Mouse (Mus musculus): ENCODE results near the gene Dscaml1. TPM values are rescaled to one million over a fixed set of nuclear protein-coding genes. Genes with fewer than 3 reads are reported as not detected.

Gene Dscaml1
- total RNA-seq, 1 experiment: 1.3 TPM

DNA sequence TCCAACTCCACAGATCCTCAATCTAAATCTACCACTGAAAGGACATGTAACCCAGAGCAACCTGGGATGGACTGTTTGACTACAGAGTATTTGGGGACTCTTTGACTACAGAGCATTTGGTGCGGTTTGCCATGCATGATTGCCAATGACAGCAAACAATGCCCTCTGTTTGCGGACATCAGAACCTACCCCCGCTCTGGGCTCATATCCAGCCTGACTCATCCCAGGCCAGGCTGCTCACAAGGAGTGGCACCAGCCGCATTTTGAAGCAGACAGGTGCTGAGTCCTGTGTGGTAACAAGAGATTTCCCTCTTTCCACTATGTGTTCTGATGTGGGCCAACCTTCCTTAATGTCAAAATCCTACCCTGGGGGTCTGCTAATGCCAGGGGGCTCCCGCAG lies 171.7 kb downstream of the Dscaml1 start:
- in situ Hi-C loops (cut with MboI; ENCODE audit: low sequenced_read_pairs in 2 of 2, unreplicated experiment in 2 of 2): no loop called here
- no peaks in the 10 kb centered on the region; a peak in 1 of 4 replicates for H3K4me1 ChIP-seq (ENCODE audit: control insufficient read depth in 2 of 2, insufficient read depth in 2 of 2, low read length in 2 of 2, poor library complexity in 1 of 2)
- no peak overlapping the region for H3K4me3 ChIP-seq (ENCODE audit: insufficient read depth in 1 of 2, low read depth in 1 of 2, low read length in 2 of 2, poor library complexity in 1 of 2, severe bottlenecking in 1 of 2)
- H3K36me3 ChIP-seq (ENCODE audit: control insufficient read depth, insufficient read depth, low read length, poor library complexity, severe bottlenecking): no peaks in the 10 kb centered on the region
- no peak overlapping the region for H3K27ac ChIP-seq (ENCODE audit: insufficient read depth, low read depth, low read length, poor library complexity, severe bottlenecking)
- no peak for TF ChIP-seq CHD2 (IDR thresholded peaks at IDR 0.05; ENCODE audit: low read depth, low read length)
- DNase-seq (ENCODE audit: low read depth, low spot score): no peak
- no peaks in the 10 kb centered on the region for H3K9me3 ChIP-seq (ENCODE audit: control insufficient read depth, insufficient read depth, low read depth, low read length)
- H3K9ac ChIP-seq (ENCODE audit: insufficient read depth, low read depth, low read length, poor library complexity, severe bottlenecking): no peak overlapping the region

DNA sequence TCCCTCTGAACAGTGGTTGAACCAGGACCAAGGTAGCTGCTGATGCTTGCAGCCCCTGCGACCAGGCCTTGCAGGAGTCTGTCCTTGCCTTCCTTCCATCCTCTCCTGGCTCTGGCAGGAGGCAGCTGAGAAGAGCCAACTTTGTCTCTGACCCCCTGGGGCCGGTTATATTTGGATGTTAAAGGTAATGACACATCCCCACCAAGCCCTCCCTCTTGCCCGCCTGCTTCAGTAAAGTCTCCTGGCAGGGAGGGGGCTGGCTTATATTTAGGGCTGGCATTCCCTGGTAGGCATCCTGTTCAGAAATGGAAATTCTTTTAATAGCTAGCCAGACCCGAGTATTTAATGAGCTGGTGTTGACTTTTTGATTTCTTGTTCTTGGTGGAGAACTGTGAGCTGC lies 172.9 kb downstream of the Dscaml1 start:
- Histone ChIP-seq H3K4me1 (ENCODE audit: control insufficient read depth in 2 of 2, insufficient read depth in 2 of 2, low read length in 2 of 2, poor library complexity in 1 of 2) (no peaks in the 10 kb centered on the region; a peak in 1 of 4 replicates), H3K36me3 (ENCODE audit: control insufficient read depth, insufficient read depth, low read length, poor library complexity, severe bottlenecking) (no peaks in the 10 kb centered on the region), H3K9me3 (ENCODE audit: control insufficient read depth, insufficient read depth, low read depth, low read length) (no peaks in the 10 kb centered on the region), H3K4me3 (ENCODE audit: insufficient read depth in 1 of 2, low read depth in 1 of 2, low read length in 2 of 2, poor library complexity in 1 of 2, severe bottlenecking in 1 of 2) (no peak overlapping the region), H3K9ac (ENCODE audit: insufficient read depth, low read depth, low read length, poor library complexity, severe bottlenecking) (no peak overlapping the region), H3K27ac (ENCODE audit: insufficient read depth, low read depth, low read length, poor library complexity, severe bottlenecking) (no peak overlapping the region)
- TF ChIP-seq MAFK (IDR thresholded peaks at IDR 0.05; ENCODE audit: insufficient read depth, low read depth, low read length) (no peak), ZC3H11A (IDR thresholded peaks at IDR 0.05; ENCODE audit: borderline replicate concordance, low read depth, low read length) (no peak), ZNF384 (IDR thresholded peaks at IDR 0.05; ENCODE audit: low read depth, low read length) (no peak), HCFC1 (IDR thresholded peaks at IDR 0.05; ENCODE audit: borderline replicate concordance, insufficient read depth, low read length) (no peak), CHD2 (IDR thresholded peaks at IDR 0.05; ENCODE audit: low read depth, low read length) (no peak)
- DNase-seq (ENCODE audit: low read depth, low spot score): no peak
- in situ Hi-C loops (cut with MboI; ENCODE audit: low sequenced_read_pairs in 2 of 2, unreplicated experiment in 2 of 2): no loop called here

DNA sequence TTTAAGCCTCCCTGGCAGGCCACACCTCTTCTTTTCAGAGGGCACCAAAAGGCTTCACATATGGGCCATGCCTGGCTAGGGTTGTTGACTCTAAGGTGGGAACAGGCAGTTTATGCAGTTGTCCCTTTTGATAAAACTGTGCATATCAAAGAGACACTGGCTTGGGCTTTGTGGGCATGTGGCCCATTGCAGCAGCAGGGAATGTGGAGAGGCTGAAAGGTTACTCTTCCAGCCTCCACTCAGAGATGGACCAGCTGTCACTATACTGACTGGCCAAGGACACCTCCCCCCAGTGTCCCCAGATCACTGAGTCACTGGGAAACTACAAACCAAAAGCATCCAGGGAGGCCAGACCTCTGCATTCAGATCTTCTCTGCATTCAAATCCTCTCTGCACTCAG lies 180.9 kb downstream of the Dscaml1 start:
- H3K27ac ChIP-seq (ENCODE audit: insufficient read depth, low read depth, low read length, poor library complexity, severe bottlenecking): no peak overlapping the region
- peaks cover 0 to 2% of the 10 kb centered on the region in 2 experiments; a peak in 1 of 4 replicates for H3K4me1 ChIP-seq (ENCODE audit: control insufficient read depth in 2 of 2, insufficient read depth in 2 of 2, low read length in 2 of 2, poor library complexity in 1 of 2)
- DNase-seq (ENCODE audit: low read depth, low spot score): no peak
- in situ Hi-C loops (cut with MboI; ENCODE audit: low sequenced_read_pairs in 2 of 2, unreplicated experiment in 2 of 2): no loop called here
- H3K4me3 ChIP-seq (ENCODE audit: insufficient read depth in 1 of 2, low read depth in 1 of 2, low read length in 2 of 2, poor library complexity in 1 of 2, severe bottlenecking in 1 of 2): no peak overlapping the region
- TF ChIP-seq HCFC1 (IDR thresholded peaks at IDR 0.05; ENCODE audit: borderline replicate concordance, insufficient read depth, low read length) (no peak), ZNF384 (IDR thresholded peaks at IDR 0.05; ENCODE audit: low read depth, low read length) (no peak), CHD2 (IDR thresholded peaks at IDR 0.05; ENCODE audit: low read depth, low read length) (no peak), MAFK (IDR thresholded peaks at IDR 0.05; ENCODE audit: insufficient read depth, low read depth, low read length) (no peak), ZC3H11A (IDR thresholded peaks at IDR 0.05; ENCODE audit: borderline replicate concordance, low read depth, low read length) (no peak)
- H3K9ac ChIP-seq (ENCODE audit: insufficient read depth, low read depth, low read length, poor library complexity, severe bottlenecking): no peak overlapping the region
- H3K36me3 ChIP-seq (ENCODE audit: control insufficient read depth, insufficient read depth, low read length, poor library complexity, severe bottlenecking): no peaks in the 10 kb centered on the region
- H3K9me3 ChIP-seq (ENCODE audit: control insufficient read depth, insufficient read depth, low read depth, low read length): no peaks in the 10 kb centered on the region

DNA sequence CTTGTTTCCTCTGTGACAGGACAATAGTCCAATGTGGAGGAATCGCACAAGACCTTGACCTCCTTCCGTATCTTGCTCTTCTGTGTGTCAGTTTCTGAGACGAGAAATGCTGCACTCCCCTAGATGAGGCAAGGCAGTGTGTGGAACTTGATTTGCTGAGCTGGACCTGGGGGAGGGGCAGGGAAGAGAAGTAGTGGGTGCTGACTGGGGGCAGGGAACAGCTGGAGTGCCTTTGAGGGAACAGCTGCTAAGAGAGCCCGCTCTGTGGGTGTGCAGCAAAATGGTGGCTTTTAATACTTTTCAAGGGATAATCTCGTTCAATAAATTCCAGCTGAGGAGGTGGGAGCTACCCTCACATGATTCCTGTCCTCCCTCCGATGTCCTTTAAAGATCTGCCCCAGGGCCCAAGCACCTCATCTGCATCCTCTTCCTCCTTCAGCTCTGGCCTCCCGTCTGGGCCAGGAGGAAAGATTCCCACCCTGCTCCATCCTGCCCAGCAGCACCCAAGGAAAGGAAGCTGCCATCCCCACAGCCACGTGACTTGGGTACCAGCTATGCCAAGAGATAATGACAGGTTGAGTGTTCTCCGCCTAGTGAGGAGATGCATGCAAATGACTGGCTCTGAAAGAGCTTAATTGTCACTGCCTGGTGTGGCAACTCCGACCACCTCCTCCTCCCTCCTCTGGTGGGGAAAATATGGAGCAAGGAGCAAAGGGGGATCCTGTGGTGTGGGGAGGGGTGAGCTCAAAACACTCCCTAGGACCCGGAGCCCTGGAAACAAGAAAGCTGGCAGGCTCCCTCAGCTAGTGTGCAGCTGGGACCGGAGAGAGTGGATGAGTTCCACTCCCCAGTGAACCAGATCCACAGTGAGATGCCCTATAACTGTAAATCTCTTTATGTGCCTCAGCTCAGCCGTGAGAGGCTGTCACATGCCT lies 181.9 kb downstream of the Dscaml1 start:
- H3K4me3 ChIP-seq (ENCODE audit: insufficient read depth in 1 of 2, low read depth in 1 of 2, low read length in 2 of 2, poor library complexity in 1 of 2, severe bottlenecking in 1 of 2): no peak overlapping the region
- TF ChIP-seq ZNF384 (IDR thresholded peaks at IDR 0.05; ENCODE audit: low read depth, low read length) (no peak), ZC3H11A (IDR thresholded peaks at IDR 0.05; ENCODE audit: borderline replicate concordance, low read depth, low read length) (no peak), CHD2 (IDR thresholded peaks at IDR 0.05; ENCODE audit: low read depth, low read length) (no peak), HCFC1 (IDR thresholded peaks at IDR 0.05; ENCODE audit: borderline replicate concordance, insufficient read depth, low read length) (no peak), MAFK (IDR thresholded peaks at IDR 0.05; ENCODE audit: insufficient read depth, low read depth, low read length) (no peak)
- H3K4me1 ChIP-seq (ENCODE audit: control insufficient read depth in 2 of 2, insufficient read depth in 2 of 2, low read length in 2 of 2, poor library complexity in 1 of 2): peaks cover 0 to 2% of the 10 kb centered on the region in 2 experiments; a peak in 1 of 4 replicates
- no peaks in the 10 kb centered on the region for H3K36me3 ChIP-seq (ENCODE audit: control insufficient read depth, insufficient read depth, low read length, poor library complexity, severe bottlenecking)
- H3K9ac ChIP-seq (ENCODE audit: insufficient read depth, low read depth, low read length, poor library complexity, severe bottlenecking): no peak overlapping the region
- in situ Hi-C loops (cut with MboI; ENCODE audit: low sequenced_read_pairs in 2 of 2, unreplicated experiment in 2 of 2): no loop called here
- no peaks in the 10 kb centered on the region for H3K9me3 ChIP-seq (ENCODE audit: control insufficient read depth, insufficient read depth, low read depth, low read length)
- no peak overlapping the region for H3K27ac ChIP-seq (ENCODE audit: insufficient read depth, low read depth, low read length, poor library complexity, severe bottlenecking)
- DNase-seq (ENCODE audit: low read depth, low spot score): no peak

Measured in ES-E14 (cell line).